Mouse (Mus musculus): ENCODE measurements around the gene Vav2. TPM values are rescaled to one million over a fixed set of nuclear protein-coding genes. Genes with fewer than 3 reads are reported as not detected.

Vav2 gene
- polyA plus RNA-seq, 1 experiment from 2014 or later: 7.5 TPM

DNA sequence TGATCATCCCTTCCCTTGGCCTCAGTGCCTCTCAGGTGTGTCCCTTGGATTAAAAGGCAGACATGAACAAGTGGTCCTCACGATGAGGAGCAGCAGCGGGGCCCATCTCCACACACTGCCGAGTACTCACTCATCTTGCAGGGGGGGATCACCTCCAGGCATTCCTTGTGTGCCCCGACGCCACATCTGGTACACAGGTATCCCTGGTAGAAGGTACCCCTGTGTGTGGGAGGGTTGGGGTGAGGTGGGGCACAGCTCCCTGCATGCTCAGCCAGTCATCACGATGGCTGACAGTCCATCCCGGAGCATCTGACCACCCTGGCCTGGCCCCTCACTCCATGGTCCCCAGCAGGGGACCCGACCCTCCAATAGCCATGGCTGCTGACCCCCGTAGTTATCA lies 145.1 kb downstream of the Vav2 start:
- ATAC-seq (replicated peaks; ENCODE audit: low FRiP score, low TSS enrichment, low read depth) (no peak), DNase-seq (ENCODE audit: low spot score) (no peak)
- Histone ChIP-seq H3K4me2 (ENCODE audit: low read length) (no peak overlapping the region), H3K4me1 (replicated peaks; ENCODE audit: control insufficient read depth, insufficient read depth, low read length) (no peaks in the 10 kb centered on the region), H3K9me3 (ENCODE audit: control insufficient read depth, low read length) (no peaks in the 10 kb centered on the region), H3K27me3 (replicated peaks; ENCODE audit: control insufficient read depth, insufficient read depth, low read length) (no peaks in the 10 kb centered on the region), H3K4me3 (ENCODE audit: low read depth, low read length) (no peak overlapping the region), H3K9ac (ENCODE audit: low read length) (no peak overlapping the region), H3K27ac (ENCODE audit: low read depth) (no peak overlapping the region), H3K36me3 (ENCODE audit: control insufficient read depth, insufficient read depth, low read length) (peaks cover 48% of the 10 kb centered on the region)
- WGBS: 93% methylated on average over 9 of the region's 9 CpGs

DNA sequence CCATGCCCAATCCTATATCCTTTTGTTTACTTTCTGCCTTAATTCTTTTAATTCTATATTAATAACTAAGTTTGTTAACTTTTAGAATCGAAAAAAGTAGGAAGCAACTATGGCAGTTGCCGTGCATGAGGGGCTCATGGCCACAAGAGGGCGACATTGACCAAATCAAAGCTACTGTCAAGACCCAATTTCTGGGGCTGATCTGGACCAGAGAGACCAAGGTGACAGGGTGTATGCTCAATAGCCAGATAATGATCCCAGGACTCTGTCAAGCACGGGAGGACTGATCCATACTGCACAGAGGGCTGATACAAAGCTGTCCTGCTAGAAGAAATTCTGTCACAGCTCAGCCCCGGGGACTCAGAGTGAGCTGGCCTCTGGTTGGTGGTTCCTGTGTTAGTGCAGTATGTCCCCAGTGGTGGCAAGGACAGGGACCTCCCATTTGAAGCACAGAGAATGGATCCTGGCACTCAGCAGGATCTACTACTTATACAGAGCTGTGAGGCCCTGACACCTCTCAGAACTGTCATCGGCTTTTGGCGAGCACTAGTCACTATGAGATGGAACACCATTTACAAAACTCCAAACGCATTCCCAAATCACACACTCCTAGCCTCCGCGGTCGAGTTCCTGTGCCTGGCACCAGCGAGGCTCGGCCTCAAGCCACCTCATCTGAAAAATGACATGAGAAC lies 145.8 kb downstream of the Vav2 start:
- 66% methylated on average over 13 of the region's 13 CpGs for WGBS
- peak; percentile 88 for DNase-seq (ENCODE audit: low spot score)
- Histone ChIP-seq H3K9me3 (ENCODE audit: control insufficient read depth, low read length) (no peaks in the 10 kb centered on the region), H3K27ac (ENCODE audit: low read depth) (no peak overlapping the region), H3K4me2 (ENCODE audit: low read length) (no peak overlapping the region), H3K9ac (ENCODE audit: low read length) (no peak overlapping the region), H3K4me3 (ENCODE audit: low read depth, low read length) (no peak overlapping the region), H3K4me1 (replicated peaks; ENCODE audit: control insufficient read depth, insufficient read depth, low read length) (no peaks in the 10 kb centered on the region), H3K36me3 (ENCODE audit: control insufficient read depth, insufficient read depth, low read length) (peaks cover 49% of the 10 kb centered on the region), H3K27me3 (replicated peaks; ENCODE audit: control insufficient read depth, insufficient read depth, low read length) (no peaks in the 10 kb centered on the region)
- ATAC-seq (replicated peaks; ENCODE audit: low FRiP score, low TSS enrichment, low read depth): no peak

DNA sequence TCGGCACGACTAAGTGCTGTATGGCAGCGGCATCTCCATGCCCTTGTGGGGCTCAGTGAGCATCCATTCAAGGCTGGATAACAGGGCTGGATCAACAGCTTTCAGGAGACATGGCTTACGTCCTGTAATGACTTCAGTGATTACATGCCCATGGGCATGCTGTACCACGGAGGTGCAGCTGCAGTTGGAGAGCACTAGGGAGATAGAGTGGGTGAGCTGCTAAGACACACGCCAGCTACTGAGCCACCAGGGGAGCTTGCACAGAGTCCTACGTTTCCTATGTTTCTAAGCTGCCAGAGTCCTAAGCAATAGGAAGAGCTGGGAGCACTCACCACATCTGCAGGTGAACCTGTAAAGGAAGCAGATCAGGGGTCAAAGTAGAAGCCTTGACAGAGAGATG lies 148.0 kb downstream of the Vav2 start:
- H3K36me3 ChIP-seq (ENCODE audit: control insufficient read depth, insufficient read depth, low read length): peaks cover 59% of the 10 kb centered on the region

DNA sequence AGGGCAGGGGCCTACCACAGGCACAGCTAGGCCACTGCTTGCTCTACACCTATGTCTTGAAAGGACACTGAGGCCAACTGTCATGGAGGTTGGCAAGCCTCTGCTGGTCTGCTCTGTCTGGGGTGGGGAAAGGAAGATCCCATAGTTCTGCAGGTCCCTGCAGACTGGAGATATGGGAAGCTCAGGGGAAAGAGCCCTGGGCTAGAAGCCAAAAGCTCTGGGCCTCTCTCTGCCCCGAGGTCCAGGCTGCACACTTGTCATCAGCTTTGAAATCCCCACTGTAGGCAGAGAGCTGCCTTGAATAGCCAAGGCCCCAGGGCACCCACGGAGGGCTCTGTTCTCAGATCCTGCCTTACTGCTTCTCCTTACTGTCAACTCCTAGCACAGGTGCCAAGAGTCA lies 158.5 kb downstream of the Vav2 start:
- H3K9ac ChIP-seq (ENCODE audit: low read length): no peak overlapping the region
- DNase-seq (ENCODE audit: low spot score) (no peak), ATAC-seq (replicated peaks; ENCODE audit: low FRiP score, low TSS enrichment, low read depth) (no peak)
- no peak overlapping the region for H3K27ac ChIP-seq (ENCODE audit: low read depth)
- WGBS: 69% methylated on average over 2 of the region's 2 CpGs
- H3K4me1 ChIP-seq (replicated peaks; ENCODE audit: control insufficient read depth, insufficient read depth, low read length): no peaks in the 10 kb centered on the region
- no peaks in the 10 kb centered on the region for H3K27me3 ChIP-seq (replicated peaks; ENCODE audit: control insufficient read depth, insufficient read depth, low read length)
- H3K4me2 ChIP-seq (ENCODE audit: low read length): no peak overlapping the region
- no peak overlapping the region for H3K4me3 ChIP-seq (ENCODE audit: low read depth, low read length)
- peaks cover 70% of the 10 kb centered on the region for H3K36me3 ChIP-seq (ENCODE audit: control insufficient read depth, insufficient read depth, low read length)
- 0 out of 2 replicates have a peak, but pooled peaks cover 5% of the 10 kb centered on the region for H3K9me3 ChIP-seq (ENCODE audit: control insufficient read depth, low read length)

More for the DNA sequence above, 148.0 kb downstream of the Vav2 start:
- DNase-seq (ENCODE audit: low spot score): no peak
- Histone ChIP-seq H3K9ac (ENCODE audit: low read length) (no peak overlapping the region), H3K4me2 (ENCODE audit: low read length) (no peak overlapping the region), H3K27ac (ENCODE audit: low read depth) (no peak overlapping the region), H3K27me3 (replicated peaks; ENCODE audit: control insufficient read depth, insufficient read depth, low read length) (no peaks in the 10 kb centered on the region), H3K9me3 (ENCODE audit: control insufficient read depth, low read length) (peaks cover 5% of the 10 kb centered on the region; the same call in 1 of the 2 replicates), H3K4me3 (ENCODE audit: low read depth, low read length) (no peak overlapping the region), H3K4me1 (replicated peaks; ENCODE audit: control insufficient read depth, insufficient read depth, low read length) (no peaks in the 10 kb centered on the region)
- 92% methylated on average over 7 of the region's 7 CpGs for WGBS
- ATAC-seq (replicated peaks; ENCODE audit: low FRiP score, low TSS enrichment, low read depth): no peak

DNA sequence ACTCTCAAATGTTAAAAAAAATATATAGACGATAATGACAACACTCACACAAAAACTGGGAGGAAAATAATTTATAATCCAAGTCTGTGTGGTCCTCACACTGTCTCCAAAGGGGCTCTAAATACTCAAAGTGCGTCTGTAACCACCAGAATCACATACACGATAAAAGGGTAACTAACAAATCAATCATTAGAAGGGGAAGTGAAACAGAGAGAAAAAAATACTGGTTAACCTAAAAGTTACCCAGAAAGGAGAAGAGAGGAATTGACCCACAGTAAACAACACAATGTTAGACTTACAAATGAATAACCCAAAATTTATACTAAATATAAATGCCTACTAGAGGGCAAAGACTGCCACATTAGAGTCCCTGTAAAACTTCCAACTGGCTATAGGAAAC lies 161.0 kb downstream of the Vav2 start:
- H3K4me2 ChIP-seq (ENCODE audit: low read length): no peak overlapping the region
- WGBS: 81% methylated on average over 3 of the region's 3 CpGs
- 0 out of 2 replicates have a peak, but pooled peaks cover 3% of the 10 kb centered on the region for H3K9me3 ChIP-seq (ENCODE audit: control insufficient read depth, low read length)
- H3K36me3 ChIP-seq (ENCODE audit: control insufficient read depth, insufficient read depth, low read length): peaks cover 66% of the 10 kb centered on the region
- H3K9ac ChIP-seq (ENCODE audit: low read length): no peak overlapping the region
- no peak overlapping the region for H3K4me3 ChIP-seq (ENCODE audit: low read depth, low read length)
- no peak for DNase-seq (ENCODE audit: low spot score)
- no peaks in the 10 kb centered on the region for H3K4me1 ChIP-seq (replicated peaks; ENCODE audit: control insufficient read depth, insufficient read depth, low read length)
- no peaks in the 10 kb centered on the region for H3K27me3 ChIP-seq (replicated peaks; ENCODE audit: control insufficient read depth, insufficient read depth, low read length)
- no peak for ATAC-seq (replicated peaks; ENCODE audit: low FRiP score, low TSS enrichment, low read depth)
- H3K27ac ChIP-seq (ENCODE audit: low read depth): no peak overlapping the region

DNA sequence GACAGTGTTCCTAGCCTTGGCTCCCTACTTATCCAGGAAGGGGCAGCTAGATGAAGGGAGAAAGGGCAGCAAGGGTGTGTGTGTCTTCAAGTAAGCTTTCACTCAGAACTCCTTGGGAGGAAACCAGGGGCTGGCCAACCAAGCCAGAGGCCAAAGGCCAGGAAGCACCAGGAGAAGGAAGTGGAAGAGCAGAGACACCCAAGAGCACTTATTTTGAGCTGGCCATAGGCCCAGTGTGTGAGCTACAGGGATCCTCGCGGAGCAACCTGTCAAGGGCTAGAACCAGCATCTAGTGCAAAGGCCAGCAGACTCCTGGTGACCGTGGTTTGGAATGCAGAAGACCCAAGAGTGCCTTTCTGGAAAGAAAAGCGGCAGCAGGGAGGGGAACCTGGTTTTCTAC lies 163.8 kb downstream of the Vav2 start:
- 92% methylated on average over 4 of the region's 4 CpGs for WGBS
- Histone ChIP-seq H3K9me3 (ENCODE audit: control insufficient read depth, low read length) (no peaks in the 10 kb centered on the region), H3K4me2 (ENCODE audit: low read length) (no peak overlapping the region), H3K36me3 (ENCODE audit: control insufficient read depth, insufficient read depth, low read length) (peaks cover 50% of the 10 kb centered on the region), H3K9ac (ENCODE audit: low read length) (no peak overlapping the region), H3K4me1 (replicated peaks; ENCODE audit: control insufficient read depth, insufficient read depth, low read length) (no peaks in the 10 kb centered on the region), H3K27ac (ENCODE audit: low read depth) (no peak overlapping the region), H3K4me3 (ENCODE audit: low read depth, low read length) (no peak overlapping the region), H3K27me3 (replicated peaks; ENCODE audit: control insufficient read depth, insufficient read depth, low read length) (no peaks in the 10 kb centered on the region)
- no peak for ATAC-seq (replicated peaks; ENCODE audit: low FRiP score, low TSS enrichment, low read depth)
- no peak for DNase-seq (ENCODE audit: low spot score)

DNA sequence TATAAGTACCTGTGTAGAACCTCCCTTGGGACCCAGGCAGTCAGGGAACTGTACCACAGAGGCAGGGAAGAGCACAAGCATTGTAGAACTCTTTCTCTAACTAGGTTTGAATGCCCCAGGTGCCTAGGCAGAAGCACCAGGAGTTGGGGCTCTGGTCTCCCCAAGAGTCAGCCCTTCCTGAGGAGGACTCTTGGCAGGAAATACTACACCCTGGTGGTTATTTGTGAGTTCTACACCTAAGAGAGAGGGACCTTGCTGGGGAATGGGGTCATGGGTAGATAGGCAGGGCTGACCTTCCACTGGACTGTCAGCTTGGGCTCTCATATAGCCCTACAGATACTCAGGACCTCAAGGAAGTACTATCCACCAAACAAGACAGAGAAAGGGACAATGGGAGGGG lies 175.4 kb downstream of the Vav2 start:
- Histone ChIP-seq H3K4me2 (ENCODE audit: low read length) (no peak overlapping the region), H3K4me3 (ENCODE audit: low read depth, low read length) (no peak overlapping the region), H3K27ac (ENCODE audit: low read depth) (no peak overlapping the region), H3K9me3 (ENCODE audit: control insufficient read depth, low read length) (no peaks in the 10 kb centered on the region), H3K36me3 (ENCODE audit: control insufficient read depth, insufficient read depth, low read length) (no peaks in the 10 kb centered on the region), H3K4me1 (replicated peaks; ENCODE audit: control insufficient read depth, insufficient read depth, low read length) (peaks cover 10% of the 10 kb centered on the region; the same call in 1 of the 2 replicates), H3K27me3 (replicated peaks; ENCODE audit: control insufficient read depth, insufficient read depth, low read length) (no peaks in the 10 kb centered on the region), H3K9ac (ENCODE audit: low read length) (no peak overlapping the region)
- no peak for ATAC-seq (replicated peaks; ENCODE audit: low FRiP score, low TSS enrichment, low read depth)
- DNase-seq (ENCODE audit: low spot score): no peak

DNA sequence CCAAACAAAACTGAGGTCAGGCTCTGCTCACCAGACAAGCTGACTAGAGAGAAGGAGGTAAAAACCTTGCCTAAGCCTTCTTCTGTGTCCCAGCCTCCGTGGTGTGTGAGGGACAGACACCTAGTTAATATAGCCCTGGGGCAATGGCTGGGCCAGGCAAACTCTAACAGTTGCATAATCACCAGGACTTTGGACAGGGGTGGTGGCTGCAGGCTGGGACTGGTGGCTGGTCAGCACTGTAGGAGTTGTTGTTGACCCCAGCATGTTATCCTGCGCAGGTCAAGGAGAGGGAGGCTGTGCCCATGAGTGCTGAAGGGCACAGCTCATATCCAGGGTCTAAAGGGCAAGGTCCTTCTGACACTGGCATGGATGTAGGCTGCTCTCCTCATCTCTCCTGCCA lies 178.6 kb downstream of the Vav2 start, which contains the start of gene Sardh:
Sardh (minus strand) TSS at position 127 of the 400 bp plus-strand sequence.
- H3K36me3 ChIP-seq (ENCODE audit: control insufficient read depth, insufficient read depth, low read length): no peaks in the 10 kb centered on the region
- 78% methylated on average over 2 of the region's 2 CpGs for WGBS
- H3K27me3 ChIP-seq (replicated peaks; ENCODE audit: control insufficient read depth, insufficient read depth, low read length): no peaks in the 10 kb centered on the region
- H3K9me3 ChIP-seq (ENCODE audit: control insufficient read depth, low read length): no peaks in the 10 kb centered on the region
- DNase-seq (ENCODE audit: low spot score): no peak
- H3K4me1 ChIP-seq (replicated peaks; ENCODE audit: control insufficient read depth, insufficient read depth, low read length): peaks cover 10% of the 10 kb centered on the region; the same call in 1 of the 2 replicates
- no peak within 1 kb of the TSS for H3K4me3 ChIP-seq (ENCODE audit: low read depth, low read length)
- peak within 1 kb of the TSS; percentile 47; the same call in 1 of the 2 replicates for H3K27ac ChIP-seq (ENCODE audit: low read depth)
- no peak within 1 kb of the TSS for H3K9ac ChIP-seq (ENCODE audit: low read length)
- peak within 1 kb of the TSS; percentile 46 for H3K4me2 ChIP-seq (ENCODE audit: low read length)
- no peak for ATAC-seq (replicated peaks; ENCODE audit: low FRiP score, low TSS enrichment, low read depth)

DNA sequence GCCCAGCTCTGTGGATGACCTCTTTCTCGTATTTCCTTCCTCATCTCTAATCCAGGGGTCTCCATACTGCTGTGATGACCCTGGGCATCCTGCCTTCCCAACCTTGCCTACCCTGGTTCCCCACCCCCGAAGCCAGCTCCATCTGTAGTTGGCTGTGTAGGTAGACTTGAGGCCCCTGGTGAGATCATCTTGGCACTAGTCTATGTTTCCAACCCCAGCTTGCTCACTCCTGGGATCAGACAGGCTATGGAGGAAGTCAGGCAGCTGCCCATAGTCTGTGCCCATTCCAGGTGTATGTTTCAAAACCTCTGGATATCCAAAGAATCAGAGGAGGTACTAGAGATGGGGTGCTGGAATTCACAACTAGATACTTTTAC lies 179.4 kb downstream of the Vav2 start:
- Histone ChIP-seq H3K4me1 (replicated peaks; ENCODE audit: control insufficient read depth, insufficient read depth, low read length) (peaks cover 10% of the 10 kb centered on the region; the same call in 1 of the 2 replicates), H3K4me2 (ENCODE audit: low read length) (peak overlapping the region; percentile 46), H3K4me3 (ENCODE audit: low read depth, low read length) (no peak overlapping the region), H3K9me3 (ENCODE audit: control insufficient read depth, low read length) (no peaks in the 10 kb centered on the region), H3K27ac (ENCODE audit: low read depth) (peak overlapping the region; percentile 47; the same call in 1 of the 2 replicates), H3K36me3 (ENCODE audit: control insufficient read depth, insufficient read depth, low read length) (no peaks in the 10 kb centered on the region), H3K27me3 (replicated peaks; ENCODE audit: control insufficient read depth, insufficient read depth, low read length) (no peaks in the 10 kb centered on the region), H3K9ac (ENCODE audit: low read length) (no peak overlapping the region)
- DNase-seq (ENCODE audit: low spot score) (no peak), ATAC-seq (replicated peaks; ENCODE audit: low FRiP score, low TSS enrichment, low read depth) (no peak; the same call in 1 of the 2 replicates)
- 32% methylated on average over 2 of the region's 2 CpGs for WGBS
